Mouse (Mus musculus): Measurements from ENCODE around the gene Ephb6. TPM values are rescaled to one million over a fixed set of nuclear protein-coding genes. Genes with fewer than 3 reads are reported as not detected.

Gene Ephb6
- polyA plus RNA-seq, 1 experiment from 2014 or later: 19.2 TPM

DNA sequence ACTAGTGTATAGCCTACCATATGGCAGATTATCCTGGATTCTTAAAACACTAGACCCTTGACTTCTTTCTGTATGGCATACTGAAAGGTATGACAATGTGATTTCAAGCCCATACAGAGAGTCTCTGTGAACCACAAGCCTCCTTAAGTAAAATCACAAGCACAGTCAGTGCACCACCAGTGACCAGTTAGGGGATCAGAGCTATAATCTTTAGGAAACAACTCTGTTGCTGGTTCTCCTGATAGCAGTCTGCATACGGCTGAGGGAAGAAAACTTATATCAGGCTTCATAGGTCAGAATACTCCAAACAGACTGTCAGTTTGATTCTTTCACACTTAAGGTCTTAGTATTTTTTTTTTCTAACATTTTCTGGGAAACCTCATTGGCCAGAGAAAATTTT is 53.2 kb downstream of the Ephb6 start:
- no peak overlapping the region for H3K27ac ChIP-seq
- no peaks in the 10 kb centered on the region for H3K36me3 ChIP-seq (ENCODE audit: poor library complexity, severe bottlenecking)
- ATAC-seq: no peak
- no peak overlapping the region for H3K4me3 ChIP-seq
- no peaks in the 10 kb centered on the region for H3K27me3 ChIP-seq
- H3K4me1 ChIP-seq: no peaks in the 10 kb centered on the region
- whole genome bisulfite sequencing: 82% methylated on average over 1 of the region's 1 CpGs
- no peak overlapping the region for H3K9ac ChIP-seq
- H3K4me2 ChIP-seq: no peak overlapping the region
- H3K9me3 ChIP-seq (replicated peaks): no peaks in the 10 kb centered on the region

DNA sequence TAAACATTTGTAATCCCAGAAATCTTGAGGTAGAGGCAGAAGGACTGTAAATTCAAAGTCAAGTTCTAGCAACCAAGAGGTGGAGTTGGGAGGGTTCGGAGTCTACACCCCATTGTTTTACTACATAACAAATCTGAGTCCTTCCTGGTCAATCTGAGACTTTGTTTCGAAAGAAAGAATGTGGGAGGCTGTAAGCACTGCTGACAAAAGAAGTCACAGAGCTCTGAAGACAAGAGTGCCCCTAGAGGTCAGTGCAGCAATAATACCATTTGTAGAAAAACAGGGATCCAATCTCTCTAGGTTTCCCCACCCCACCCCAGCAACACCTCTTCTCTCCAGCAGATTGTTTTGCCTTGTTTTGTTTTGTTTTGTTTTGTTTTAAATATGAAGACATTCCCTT is 57.0 kb downstream of the Ephb6 start:
- Histone ChIP-seq H3K4me3 (no peak overlapping the region), H3K27ac (no peak overlapping the region), H3K9me3 (replicated peaks) (no peaks in the 10 kb centered on the region), H3K4me2 (no peak overlapping the region), H3K4me1 (no peaks in the 10 kb centered on the region), H3K27me3 (no peaks in the 10 kb centered on the region), H3K36me3 (ENCODE audit: poor library complexity, severe bottlenecking) (no peaks in the 10 kb centered on the region), H3K9ac (no peak overlapping the region)
- WGBS: 27% methylated on average over 2 of the region's 2 CpGs
- ATAC-seq: no peak

Other genes with a start within 250 kb of the Ephb6 start
- gene Prss3, start 227.8 kb upstream of the Ephb6 start, polyA plus RNA-seq (2015; fragmentation: Nextera tagmentation; extraction: Ambion mirVana): not detected in 2 replicates
- gene Gm5771, start 213.1 kb upstream of the Ephb6 start, polyA plus RNA-seq (2015; fragmentation: Nextera tagmentation; extraction: Ambion mirVana): not detected in 2 replicates
- gene Gm10334, start 159.3 kb upstream of the Ephb6 start, polyA plus RNA-seq (2015; fragmentation: Nextera tagmentation; extraction: Ambion mirVana): not detected in 2 replicates
- gene Prss1, start 146.6 kb upstream of the Ephb6 start, polyA plus RNA-seq (2015; fragmentation: Nextera tagmentation; extraction: Ambion mirVana): 0.34 TPM in 1 of 2 replicates, not detected in the other
- gene Prss2, start 83.7 kb upstream of the Ephb6 start, polyA plus RNA-seq (2015; fragmentation: Nextera tagmentation; extraction: Ambion mirVana): not detected in 2 replicates
- 0.25 and 0.46 TPM in 2 replicates for gene Trpv6, start 30.9 kb downstream of the Ephb6 start, polyA plus RNA-seq (2015; fragmentation: Nextera tagmentation; extraction: Ambion mirVana)
- gene Trpv5, start 75.3 kb downstream of the Ephb6 start, polyA plus RNA-seq (2015; fragmentation: Nextera tagmentation; extraction: Ambion mirVana): not detected in 2 replicates
- gene Llcfc1, start 78.9 kb downstream of the Ephb6 start, polyA plus RNA-seq (2015; fragmentation: Nextera tagmentation; extraction: Ambion mirVana): not detected in 2 replicates
- gene Kel, start 98.9 kb downstream of the Ephb6 start, polyA plus RNA-seq (2015; fragmentation: Nextera tagmentation; extraction: Ambion mirVana): 0.81 and 2.9 TPM in 2 replicates
- gene Olfr459, start 169.7 kb downstream of the Ephb6 start, polyA plus RNA-seq (2015; fragmentation: Nextera tagmentation; extraction: Ambion mirVana): not detected in 2 replicates
- gene Pip, start 242.1 kb downstream of the Ephb6 start, polyA plus RNA-seq (2015; fragmentation: Nextera tagmentation; extraction: Ambion mirVana): not detected in 2 replicates
- gene Sval2, start 247.5 kb downstream of the Ephb6 start, polyA plus RNA-seq (2015; fragmentation: Nextera tagmentation; extraction: Ambion mirVana): not detected in 2 replicates

Data from forebrain, embryonic 13.5 days (tissue).